Mouse (Mus musculus) testis, adult 2 months (tissue): Measurements from ENCODE around the gene Zan. TPM values are rescaled to one million over a fixed set of nuclear protein-coding genes. Genes with fewer than 3 reads are reported as not detected.

Source experiments
- H3K27ac ChIP-seq: fragments of 200-500 bp; 2 replicates; pipeline ENCODE4 v1.5.1; 2012; ENCODE audit warnings: low read depth, low read length; ENCODE audit not compliant: control insufficient read depth, insufficient read depth
- H3K27me3 ChIP-seq: fragments of 200-500 bp; 2 replicates; pipeline ENCODE4 v1.6.1; 2012; ENCODE audit warnings: mild to moderate bottlenecking, low read length, moderate library complexity; ENCODE audit not compliant: control insufficient read depth, insufficient read depth
- H3K36me3 ChIP-seq: fragments of 200-500 bp; 2 replicates; pipeline ENCODE4 v1.6.1; 2012; ENCODE audit warnings: mild to moderate bottlenecking, low read length; ENCODE audit not compliant: control insufficient read depth, insufficient read depth
- H3K4me1 ChIP-seq: fragments of 200-500 bp; 2 replicates; pipeline ENCODE4 v1.6.1; 2012; ENCODE audit warnings: low read length; ENCODE audit not compliant: control insufficient read depth, insufficient read depth
- H3K4me3 ChIP-seq: fragments of 200-500 bp; 2 replicates; pipeline ENCODE4 v1.5.1; 2012; ENCODE audit warnings: low read depth, mild to moderate bottlenecking, low read length, moderate library complexity, mixed read lengths; ENCODE audit not compliant: control insufficient read depth
- CTCF ChIP-seq: fragments of 200-500 bp; IDR thresholded peaks from 2 replicates; pipeline ENCODE4 v1.5.1; 2012; ENCODE audit warnings: low read depth, mild to moderate bottlenecking, inconsistent platforms, low read length, moderate library complexity; ENCODE audit not compliant: control insufficient read depth, insufficient read depth, insufficient replicate concordance
- POLR2A ChIP-seq: fragments of 200-500 bp; IDR thresholded peaks from 2 replicates; pipeline ENCODE4 v1.6.1; 2012; ENCODE audit warnings: low read depth, mild to moderate bottlenecking, inconsistent platforms, low read length, moderate library complexity; ENCODE audit not compliant: control insufficient read depth
- polyA plus RNA-seq: library from polyadenylated mRNA; depleted of rRNA; stranded (reverse); fragments of >200 nt; gene quantifications from 2 replicates; pipeline ENCODE4 v1.2.3, GENCODE M21; 2012

The Zan gene
- polyA plus RNA-seq, 1 experiment = 11.5 TPM

GRCm38 (mm10) chr5:137377603-137378002 lies 99.3 kb downstream of the Zan start:
- Histone ChIP-seq H3K4me3 (no peak overlapping the region), H3K36me3 (no peaks in the 10 kb centered on the region), H3K4me1 (0 out of 2 replicates have a peak, but pooled peaks cover 2% of the 10 kb centered on the region), H3K27ac (no peak overlapping the region), H3K27me3 (no peaks in the 10 kb centered on the region)
- TF ChIP-seq POLR2A (no peak), CTCF (no peak)

GRCm38 (mm10) chr5:137377176-137377575 lies 99.7 kb downstream of the Zan start:
- Histone ChIP-seq H3K4me3 (no peak overlapping the region), H3K27me3 (no peaks in the 10 kb centered on the region), H3K27ac (no peak overlapping the region), H3K4me1 (0 out of 2 replicates have a peak, but pooled peaks cover 2% of the 10 kb centered on the region), H3K36me3 (no peaks in the 10 kb centered on the region)
- TF ChIP-seq POLR2A = no peak
- no peak for TF ChIP-seq CTCF

GRCm38 (mm10) chr5:137376722-137377121 lies 100.1 kb downstream of the Zan start:
- Histone ChIP-seq H3K4me1 (0 out of 2 replicates have a peak, but pooled peaks cover 2% of the 10 kb centered on the region), H3K36me3 (no peaks in the 10 kb centered on the region), H3K27ac (no peak overlapping the region), H3K4me3 (no peak overlapping the region), H3K27me3 (no peaks in the 10 kb centered on the region)
- TF ChIP-seq POLR2A (no peak), CTCF (no peak)

- Histone ChIP-seq H3K4me1 (0 out of 2 replicates have a peak, but pooled peaks cover 2% of the 10 kb centered on the region), H3K36me3 (no peaks in the 10 kb centered on the region), H3K4me3 (no peak overlapping the region), H3K27me3 (no peaks in the 10 kb centered on the region), H3K27ac (no peak overlapping the region)
- TF ChIP-seq POLR2A = no peak
These were observed 100.7 kb downstream of the Zan start for GRCm38 (mm10) chr5:137376198-137376597.

GRCm38 (mm10) chr5:137375627-137376026 lies 101.2 kb downstream of the Zan start:
- no peaks in the 10 kb centered on the region for H3K36me3 ChIP-seq
- H3K27ac ChIP-seq = no peak overlapping the region

GRCm38 (mm10) chr5:137374521-137375080 lies 102.3 kb downstream of the Zan start:
- no peak overlapping the region for H3K27ac ChIP-seq
- H3K4me1 ChIP-seq = 0 out of 2 replicates have a peak, but pooled peaks cover 2% of the 10 kb centered on the region
- no peak for TF ChIP-seq POLR2A
- TF ChIP-seq CTCF = no peak
- no peaks in the 10 kb centered on the region for H3K36me3 ChIP-seq
- H3K4me3 ChIP-seq = no peak overlapping the region
- no peaks in the 10 kb centered on the region for H3K27me3 ChIP-seq

More at GRCm38 (mm10) chr5:137375627-137376026, 101.2 kb downstream of the Zan start:
- TF ChIP-seq CTCF = no peak
- TF ChIP-seq POLR2A = no peak
- Histone ChIP-seq H3K4me3 (no peak overlapping the region), H3K27me3 (no peaks in the 10 kb centered on the region), H3K4me1 (0 out of 2 replicates have a peak, but pooled peaks cover 2% of the 10 kb centered on the region)

GRCm38 (mm10) chr5:137373371-137373950 lies 103.4 kb downstream of the Zan start:
- Histone ChIP-seq H3K4me3 (no peak overlapping the region), H3K27ac (no peak overlapping the region), H3K27me3 (no peaks in the 10 kb centered on the region), H3K36me3 (no peaks in the 10 kb centered on the region), H3K4me1 (0 out of 2 replicates have a peak, but pooled peaks cover 2% of the 10 kb centered on the region)
- TF ChIP-seq POLR2A = no peak
- TF ChIP-seq CTCF = no peak
